Mouse (Mus musculus) embryonic facial prominence, embryonic 14.5 days (tissue): ENCODE measurements around the gene Herc4. TPM values are rescaled to one million over a fixed set of nuclear protein-coding genes. Genes with fewer than 3 reads are reported as not detected.

Source experiments
- ATAC-seq: fragments of 200-750 bp; cut with Nextera tagmentation; 2 replicates; pipeline ENCODE4 v1.8.0; 2017; ENCODE audit warnings: low read depth, moderate number of reproducible peaks, moderate TSS enrichment
- DNase-seq: peaks from one replicate; pipeline ENCODE4 v3.0.0-alpha.2; 2015; ENCODE audit warnings: low spot score
- H3K27ac ChIP-seq: fragments of 300-500 bp; sonication (generic); replicated peaks from 2 replicates; pipeline ENCODE4 v1.5.1; 2014; ENCODE audit warnings: low read depth, mild to moderate bottlenecking, low read length, moderate library complexity
- H3K27me3 ChIP-seq: fragments of 300-500 bp; sonication (generic); replicated peaks from 2 replicates; pipeline ENCODE4 v1.6.1; 2014; ENCODE audit warnings: low read length; ENCODE audit not compliant: control insufficient read depth, insufficient read depth
- H3K36me3 ChIP-seq: fragments of 300-500 bp; sonication (generic); 2 replicates; pipeline ENCODE4 v1.6.1; 2014; ENCODE audit warnings: low read length, mixed read lengths; ENCODE audit not compliant: control insufficient read depth, insufficient read depth
- H3K4me1 ChIP-seq: fragments of 300-500 bp; sonication (generic); 2 replicates; pipeline ENCODE4 v1.6.1; 2014; ENCODE audit warnings: antibody characterized with exemption, low read length; ENCODE audit not compliant: control insufficient read depth, insufficient read depth
- H3K4me2 ChIP-seq: fragments of 300-500 bp; sonication (generic); 2 replicates; pipeline ENCODE4 v1.6.1; 2014; ENCODE audit warnings: low read depth, mild to moderate bottlenecking, low read length, moderate library complexity, mixed read lengths
- H3K4me3 ChIP-seq: fragments of 300-500 bp; sonication (generic); 2 replicates; pipeline ENCODE4 v1.5.1; 2014; ENCODE audit warnings: low read depth, mild to moderate bottlenecking, low read length
- H3K9ac ChIP-seq: fragments of 300-500 bp; sonication (generic); 2 replicates; pipeline ENCODE4 v1.6.1; 2014; ENCODE audit warnings: low read depth, mild to moderate bottlenecking, low read length, moderate library complexity, mixed read lengths
- H3K9me3 ChIP-seq: fragments of 300-500 bp; sonication (generic); 2 replicates; pipeline ENCODE4 v1.6.1; 2016; ENCODE audit warnings: low read length; ENCODE audit not compliant: control insufficient read depth
- WGBS: fragments of 180-500 bp; shearing (Covaris S2); extraction: QIAGEN DNeasy Blood & Tissue Kit; methylation state at CpG from one replicate; pipeline ENCODE4 v1.1.7; 2014; 5-methylcytosine and 5-hydroxymethylcytosine counted together
- polyA plus RNA-seq: library from polyadenylated mRNA; unstranded; fragments of >200 nt; fragmentation: Nextera tagmentation; extraction: Ambion mirVana; gene quantifications from 2 replicates; pipeline ENCODE4 v1.2.1, GENCODE M21; 2014

Herc4 gene
- polyA plus RNA-seq, 1 experiment from 2014 or later = 38.6 TPM

DNA sequence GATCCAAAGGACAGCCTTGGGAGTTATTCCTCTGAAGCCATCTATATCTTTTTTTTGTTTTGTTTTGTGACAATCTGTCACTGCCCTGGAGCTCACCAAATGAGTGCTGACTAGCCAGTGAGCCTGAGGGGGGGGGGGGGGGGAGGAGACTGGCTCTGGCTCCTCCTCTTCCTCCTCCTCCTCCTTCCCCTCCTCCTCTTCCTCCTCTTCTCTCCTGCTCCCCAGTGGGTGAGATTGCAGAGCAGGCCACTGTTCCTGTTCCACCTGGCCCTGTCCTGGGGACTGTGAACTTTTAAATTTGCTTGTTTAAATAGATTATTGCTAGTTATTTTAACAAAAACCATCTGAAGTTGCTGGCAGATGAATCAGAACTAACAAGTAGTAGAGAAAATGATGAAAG, 28.8 kb downstream of the Herc4 start:
- Histone ChIP-seq H3K4me2 (no peak overlapping the region), H3K27me3 (no peaks in the 10 kb centered on the region), H3K27ac (no peak overlapping the region), H3K4me1 (no peaks in the 10 kb centered on the region), H3K4me3 (no peak overlapping the region), H3K36me3 (peaks cover 61% of the 10 kb centered on the region), H3K9me3 (no peaks in the 10 kb centered on the region), H3K9ac (no peak overlapping the region)
- DNase-seq = no peak
- ATAC-seq = no peak

- no peaks in the 10 kb centered on the region for H3K4me1 ChIP-seq
- WGBS = 90% methylated on average over 5 of the region's 5 CpGs
- no peak overlapping the region for H3K4me3 ChIP-seq
- no peak overlapping the region for H3K4me2 ChIP-seq
- ATAC-seq (no peak), DNase-seq (no peak)
- no peak overlapping the region for H3K27ac ChIP-seq
- peaks cover 65% of the 10 kb centered on the region for H3K36me3 ChIP-seq
- H3K9ac ChIP-seq = no peak overlapping the region
- H3K9me3 ChIP-seq = no peaks in the 10 kb centered on the region
- H3K27me3 ChIP-seq = no peaks in the 10 kb centered on the region
Observed at GRCm38 (mm10) chr10:63272868-63273267, 29.3 kb downstream of the Herc4 start.

DNA sequence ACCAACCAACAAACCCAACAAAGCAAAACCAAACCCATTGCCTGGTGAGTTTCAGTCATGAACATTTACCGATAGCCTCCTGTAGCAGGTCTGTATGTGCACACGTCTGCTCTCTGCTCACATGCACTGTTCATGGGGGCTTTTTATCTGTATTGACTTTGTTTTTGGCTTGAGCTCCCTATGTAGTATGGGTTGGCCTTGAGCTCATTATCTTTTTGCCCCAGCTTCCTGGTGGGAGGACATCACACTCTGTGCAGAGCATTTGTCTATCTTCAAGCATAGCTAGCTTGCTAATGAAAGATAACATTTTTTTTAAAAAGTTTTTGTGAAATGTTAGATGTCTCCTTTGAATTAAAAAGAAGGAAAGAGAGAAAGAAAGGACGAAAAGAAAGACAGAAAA, 33.4 kb downstream of the Herc4 start:
- no peak for DNase-seq
- H3K27ac ChIP-seq = no peak overlapping the region
- no peak overlapping the region for H3K4me2 ChIP-seq
- no peaks in the 10 kb centered on the region for H3K9me3 ChIP-seq
- no peak overlapping the region for H3K9ac ChIP-seq
- WGBS = 91% methylated on average over 3 of the region's 3 CpGs
- H3K4me3 ChIP-seq = no peak overlapping the region
- no peaks in the 10 kb centered on the region for H3K27me3 ChIP-seq
- ATAC-seq = no peak
- H3K4me1 ChIP-seq = no peaks in the 10 kb centered on the region
- peaks cover 65% of the 10 kb centered on the region for H3K36me3 ChIP-seq

DNA sequence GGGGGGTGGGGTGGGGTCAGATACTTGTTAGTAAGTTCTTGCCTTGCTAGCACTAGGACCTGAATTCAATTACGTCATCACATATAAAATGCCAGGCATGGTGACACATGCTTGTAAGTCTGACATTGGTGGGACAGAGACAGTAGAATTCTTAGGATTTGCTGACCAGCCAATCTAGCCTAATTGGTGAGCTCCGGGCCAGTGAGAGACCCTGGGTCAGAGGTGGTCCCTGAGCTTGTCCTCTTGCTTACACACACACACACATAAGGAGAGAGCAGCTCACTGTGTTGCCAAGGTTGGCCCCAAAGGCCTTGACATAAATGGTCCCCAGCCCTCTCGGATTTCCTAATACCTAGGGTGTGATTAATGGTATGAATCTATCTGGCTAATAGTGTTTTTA, 36.2 kb downstream of the Herc4 start:
- no peak overlapping the region for H3K4me2 ChIP-seq
- H3K4me3 ChIP-seq = no peak overlapping the region
- no peaks in the 10 kb centered on the region for H3K9me3 ChIP-seq
- H3K27me3 ChIP-seq = no peaks in the 10 kb centered on the region
- H3K4me1 ChIP-seq = no peaks in the 10 kb centered on the region
- H3K9ac ChIP-seq = no peak overlapping the region
- WGBS = 99% methylated on average over 3 of the region's 3 CpGs
- peaks cover 70% of the 10 kb centered on the region for H3K36me3 ChIP-seq
- DNase-seq (no peak), ATAC-seq (no peak)
- no peak overlapping the region for H3K27ac ChIP-seq

DNA sequence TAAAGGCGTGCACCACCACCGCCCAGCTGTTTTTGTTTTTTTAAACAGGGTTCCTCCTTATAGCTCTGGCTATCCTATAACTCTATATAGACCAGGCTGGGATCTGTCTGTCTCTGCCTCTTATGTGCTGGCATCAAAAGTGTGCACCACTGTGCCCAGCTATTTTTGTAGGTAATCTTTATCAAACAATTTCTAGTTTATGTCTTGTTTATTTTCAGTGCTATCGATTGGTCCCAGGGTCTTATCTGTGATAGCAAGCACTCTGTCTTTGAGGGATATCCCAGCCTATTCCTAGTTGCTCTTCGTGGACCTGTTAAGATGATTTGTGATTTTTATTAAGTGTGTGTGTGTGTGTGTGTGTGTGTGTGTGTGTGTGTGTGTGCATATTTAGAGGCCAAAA, 38.8 kb downstream of the Herc4 start:
- no peak for ATAC-seq
- H3K27ac ChIP-seq = no peak overlapping the region
- H3K9ac ChIP-seq = no peak overlapping the region
- 88% methylated on average over 4 of the region's 4 CpGs for whole genome bisulfite sequencing
- H3K4me3 ChIP-seq = no peak overlapping the region
- H3K9me3 ChIP-seq = no peaks in the 10 kb centered on the region
- DNase-seq = no peak
- no peak overlapping the region for H3K4me2 ChIP-seq
- H3K4me1 ChIP-seq = no peaks in the 10 kb centered on the region
- H3K36me3 ChIP-seq = peaks cover 70% of the 10 kb centered on the region
- no peaks in the 10 kb centered on the region for H3K27me3 ChIP-seq

DNA sequence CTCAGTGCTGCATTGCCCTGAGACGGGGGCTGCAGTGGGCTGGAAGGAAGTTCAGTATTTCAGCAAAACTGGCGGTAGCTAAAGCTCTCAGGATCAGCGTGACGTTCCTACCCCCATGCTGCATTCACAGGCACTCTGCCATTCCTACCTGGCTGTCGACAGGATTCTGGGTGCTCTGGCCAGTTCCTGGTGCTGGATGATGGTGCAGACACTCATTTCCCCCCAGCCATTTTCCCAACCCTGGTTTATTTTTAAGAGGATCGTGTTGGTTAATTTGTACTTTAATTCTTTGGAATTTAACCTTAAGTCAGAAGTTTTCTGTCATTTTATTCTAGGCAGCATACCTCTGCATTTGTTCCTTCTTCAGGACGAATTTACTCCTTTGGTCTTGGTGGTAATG, 39.2 kb downstream of the Herc4 start:
- DNase-seq (no peak), ATAC-seq (no peak)
- Histone ChIP-seq H3K36me3 (peaks cover 71% of the 10 kb centered on the region), H3K9ac (no peak overlapping the region), H3K27ac (no peak overlapping the region), H3K4me1 (no peaks in the 10 kb centered on the region), H3K4me3 (no peak overlapping the region), H3K9me3 (no peaks in the 10 kb centered on the region), H3K4me2 (no peak overlapping the region), H3K27me3 (no peaks in the 10 kb centered on the region)
- 86% methylated on average over 7 of the region's 7 CpGs for WGBS

GRCm38 (mm10) chr10:63302356-63302755, 58.7 kb downstream of the Herc4 start:
- peaks cover 56% of the 10 kb centered on the region for H3K36me3 ChIP-seq
- no peaks in the 10 kb centered on the region for H3K9me3 ChIP-seq
- H3K27ac ChIP-seq = no peak overlapping the region
- H3K27me3 ChIP-seq = no peaks in the 10 kb centered on the region
- H3K4me3 ChIP-seq = no peak overlapping the region
- WGBS = 91% methylated on average over 2 of the region's 2 CpGs
- DNase-seq (no peak), ATAC-seq (no peak)
- H3K9ac ChIP-seq = no peak overlapping the region
- H3K4me2 ChIP-seq = no peak overlapping the region
- no peaks in the 10 kb centered on the region for H3K4me1 ChIP-seq

GRCm38 (mm10) chr10:63308582-63309366, 65.2 kb downstream of the Herc4 start:
- ATAC-seq (peak; percentile 82), DNase-seq (peak; percentile 72)
- Histone ChIP-seq H3K4me3 (no peak overlapping the region), H3K36me3 (peaks cover 72% of the 10 kb centered on the region), H3K27me3 (no peaks in the 10 kb centered on the region), H3K4me1 (no peaks in the 10 kb centered on the region), H3K27ac (no peak overlapping the region), H3K9ac (no peak overlapping the region), H3K9me3 (no peaks in the 10 kb centered on the region), H3K4me2 (no peak overlapping the region)
- WGBS = 44% methylated on average over 10 of the region's 10 CpGs

DNA sequence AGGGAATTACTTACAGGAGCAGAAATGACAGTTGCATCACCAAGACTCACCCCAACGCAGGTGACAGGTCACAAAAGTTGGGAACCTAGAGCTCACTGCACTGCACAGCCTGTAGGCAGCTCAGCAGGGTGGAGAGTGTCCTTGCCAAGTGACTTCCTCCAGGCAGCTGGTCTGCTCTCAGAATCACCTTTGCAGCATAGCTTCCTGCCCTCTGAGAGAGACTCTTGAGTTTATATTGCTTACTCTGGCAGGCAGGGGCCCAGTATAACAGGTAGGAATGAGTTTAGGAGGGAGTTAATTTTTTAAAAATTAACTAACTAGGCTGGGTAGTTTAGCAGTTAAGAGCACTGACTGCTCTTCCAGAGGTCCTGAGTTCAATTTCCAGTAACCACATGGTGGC, 70.1 kb downstream of the Herc4 start:
- H3K4me2 ChIP-seq = no peak overlapping the region
- ATAC-seq (no peak), DNase-seq (no peak)
- H3K9ac ChIP-seq = no peak overlapping the region
- no peaks in the 10 kb centered on the region for H3K4me1 ChIP-seq
- no peak overlapping the region for H3K4me3 ChIP-seq
- peaks cover 76% of the 10 kb centered on the region for H3K36me3 ChIP-seq
- no peak overlapping the region for H3K27ac ChIP-seq
- no peaks in the 10 kb centered on the region for H3K27me3 ChIP-seq
- 90% methylated on average over 1 of the region's 1 CpGs for WGBS
- no peaks in the 10 kb centered on the region for H3K9me3 ChIP-seq
